16 mouse cellular contexts compared by ENCODE assay signal in the genomic region with DNA sequence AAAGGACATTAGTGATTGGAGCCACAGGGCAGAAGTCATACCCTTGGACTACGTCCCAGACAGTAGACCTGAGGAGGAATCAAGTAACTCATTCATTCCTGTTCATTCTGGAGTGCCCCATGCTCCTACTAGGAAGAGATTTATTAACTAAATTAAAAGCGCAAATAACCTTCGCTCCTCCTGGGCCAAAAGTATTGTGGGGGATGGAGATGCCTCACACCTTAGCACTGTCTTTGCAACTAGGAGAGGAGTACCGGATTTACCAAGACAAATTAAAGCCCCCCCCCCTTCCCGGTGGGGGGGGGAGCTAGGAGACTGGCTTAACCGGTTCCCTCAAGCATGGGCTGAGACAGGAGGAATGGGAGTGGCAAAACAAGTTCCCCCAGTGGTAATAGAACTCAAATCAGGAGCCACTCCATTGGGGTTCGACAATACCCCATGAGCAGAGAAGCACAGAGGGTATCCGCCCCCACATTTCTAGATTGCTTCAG. TPM values are rescaled to one million over a fixed set of nuclear protein-coding genes. Genes with fewer than 3 reads are reported as not detected.
DNase-seq lines count a peak whose midpoint lies in the region; ATAC-seq lines count a peak whose summit lies in the region.
"Had no signal": no experiment of that assay in that cellular context is flagged by ENCODE, and none has a peak within 500 bp of the region (broad histone marks: within the 10 kb centered on the region; RNA-seq: fewer than 3 reads in every experiment).

No protein-coding gene starts in this region.

- H3K27ac ChIP-seq in kidney, embryonic 16.5 days (ENCODE audit: low read length), result no peak overlapping the region
- H3K27ac ChIP-seq in lung, embryonic 15.5 days, result peak overlapping the region; percentile 64; the same call in 1 of the 2 replicates
- no peak overlapping the region for H3K27ac ChIP-seq in neural tube, embryonic 15.5 days (replicated peaks)
- H3K27ac ChIP-seq: gastrocnemius, adult 2 months; hindbrain, embryonic 14.5 days; midbrain, embryonic 10.5 days had no signal

- peak; percentile 79 for ATAC-seq in kidney, embryonic 16.5 days (ENCODE audit: low FRiP score, low TSS enrichment)
- peak; percentile 69; the same call in 1 of the 2 replicates for ATAC-seq in lung, embryonic 15.5 days (ENCODE audit: borderline replicate concordance, extremely low read depth, low FRiP score, low TSS enrichment)
- ATAC-seq in neural tube, embryonic 15.5 days (ENCODE audit: low FRiP score), result no peak

- H3K9ac ChIP-seq in kidney, embryonic 16.5 days (replicated peaks; ENCODE audit: low read length), result no peak overlapping the region
- no peak overlapping the region for H3K9ac ChIP-seq in lung, embryonic 15.5 days
- H3K9ac ChIP-seq in neural tube, embryonic 15.5 days (replicated peaks), result no peak overlapping the region
- H3K9ac ChIP-seq: heart, embryonic 12.5 days; hindbrain, embryonic 14.5 days had no signal

- no peaks in the 10 kb centered on the region for H3K4me1 ChIP-seq in kidney, embryonic 16.5 days (ENCODE audit: insufficient read depth, low read length)
- H3K4me1 ChIP-seq in lung, embryonic 15.5 days, result no peaks in the 10 kb centered on the region
- no peaks in the 10 kb centered on the region for H3K4me1 ChIP-seq in neural tube, embryonic 15.5 days
- H3K4me1 ChIP-seq: heart, embryonic 12.5 days; midbrain, embryonic 10.5 days had no signal

- no peaks in the 10 kb centered on the region for H3K36me3 ChIP-seq in kidney, embryonic 16.5 days (ENCODE audit: insufficient read depth, low read length)
- H3K36me3 ChIP-seq in lung, embryonic 15.5 days, result no peaks in the 10 kb centered on the region
- H3K36me3 ChIP-seq in neural tube, embryonic 15.5 days, result no peaks in the 10 kb centered on the region
- H3K36me3 ChIP-seq: heart, embryonic 12.5 days; midbrain, embryonic 10.5 days had no signal

- WGBS in kidney, embryonic 16.5 days, result 63% methylated on average over 8 of the region's 8 CpGs
- 50% methylated on average over 8 of the region's 8 CpGs for WGBS in lung, embryonic 15.5 days
- WGBS in neural tube, embryonic 15.5 days, result 82% methylated on average over 8 of the region's 8 CpGs

- H3K4me3 ChIP-seq in kidney, embryonic 16.5 days (ENCODE audit: low read length), result no peak overlapping the region
- no peak overlapping the region for H3K4me3 ChIP-seq in lung, embryonic 15.5 days
- H3K4me3 ChIP-seq in neural tube, embryonic 15.5 days (replicated peaks), result no peak overlapping the region
- H3K4me3 ChIP-seq: gastrocnemius, adult 2 months; heart, embryonic 12.5 days; midbrain, embryonic 10.5 days; myocyte had no signal

- H3K9me3 ChIP-seq in kidney, embryonic 16.5 days (ENCODE audit: low read length), result no peaks in the 10 kb centered on the region
- no peaks in the 10 kb centered on the region for H3K9me3 ChIP-seq in lung, embryonic 15.5 days
- no peaks in the 10 kb centered on the region for H3K9me3 ChIP-seq in neural tube, embryonic 15.5 days (replicated peaks)
- H3K9me3 ChIP-seq: heart, embryonic 12.5 days; midbrain, embryonic 10.5 days had no signal

- no peak overlapping the region for H3K4me2 ChIP-seq in kidney, embryonic 16.5 days (replicated peaks; ENCODE audit: low read depth, low read length)
- no peak overlapping the region for H3K4me2 ChIP-seq in lung, embryonic 15.5 days
- no peak overlapping the region for H3K4me2 ChIP-seq in neural tube, embryonic 15.5 days
- H3K4me2 ChIP-seq: heart, embryonic 12.5 days; hindbrain, embryonic 14.5 days had no signal

- H3K27me3 ChIP-seq in kidney, embryonic 16.5 days (ENCODE audit: insufficient read depth, low read length), result no peaks in the 10 kb centered on the region
- H3K27me3 ChIP-seq in lung, embryonic 15.5 days, result no peaks in the 10 kb centered on the region
- H3K27me3 ChIP-seq in neural tube, embryonic 15.5 days (replicated peaks), result no peaks in the 10 kb centered on the region
- H3K27me3 ChIP-seq: CH12.LX; heart, embryonic 12.5 days had no signal

- peak; percentile 58 for DNase-seq in urinary bladder, postnatal 25 days (ENCODE audit: low spot score)
- no peak for DNase-seq in urinary bladder, adult 2 months (ENCODE audit: low spot score)
- no peak for DNase-seq in adrenal gland, adult 2 months
- no peak for DNase-seq in thymus, postnatal 4 days
- DNase-seq: adrenal gland, postnatal 14 days; gastrocnemius, adult 2 months; thymus, adult 2 months had no signal

RNA-seq across cellular contexts. Expression of a gene that starts 14.0 kb away (rescaled TPM):
- polyA plus RNA-seq in urinary bladder, adult 2 months (2012; rRNA removed), result 5.1 and 5.9 TPM in 2 replicates
- 2.2 and 4.6 TPM in 2 replicates for polyA plus RNA-seq in kidney, embryonic 16.5 days (2015; fragmentation: Nextera tagmentation; extraction: Ambion mirVana)
- polyA plus RNA-seq in lung, embryonic 15.5 days (2015; fragmentation: Nextera tagmentation; extraction: Ambion mirVana), result 7.5 and 8.5 TPM in 2 replicates
- 0.35 and 1.3 TPM in 2 replicates for polyA plus RNA-seq in neural tube, embryonic 15.5 days (2015; fragmentation: Nextera tagmentation; extraction: Ambion mirVana)
- total RNA-seq in adrenal gland, adult 2 months (2021), result 10 to 100 TPM; 10.5 to 15.3 TPM
- 0.33 and 1.5 TPM in 2 replicates for polyA plus RNA-seq in adrenal gland, adult 2 months (2012; rRNA removed)
- total RNA-seq: CH12.LX had no signal
- polyA plus RNA-seq: hindbrain, embryonic 14.5 days; midbrain, embryonic 10.5 days had no signal

RNA-seq across cellular contexts. Expression of a gene that starts 20.7 kb away (rescaled TPM):
- 17.0 and 18.9 TPM in 2 replicates for polyA plus RNA-seq in urinary bladder, adult 2 months (2012; rRNA removed)
- polyA plus RNA-seq in kidney, embryonic 16.5 days (2015; fragmentation: Nextera tagmentation; extraction: Ambion mirVana), result 9.7 TPM in 2 replicates
- polyA plus RNA-seq in lung, embryonic 15.5 days (2015; fragmentation: Nextera tagmentation; extraction: Ambion mirVana), result 10.4 and 11.6 TPM in 2 replicates
- 5.3 and 5.6 TPM in 2 replicates for polyA plus RNA-seq in neural tube, embryonic 15.5 days (2015; fragmentation: Nextera tagmentation; extraction: Ambion mirVana)
- 10 to 100 TPM; 13.2 to 13.8 TPM for total RNA-seq in adrenal gland, adult 2 months (2021)
- polyA plus RNA-seq in adrenal gland, adult 2 months (2012; rRNA removed), result 6.8 and 7.1 TPM in 2 replicates

RNA-seq across cellular contexts. Expression of a gene that starts 36.5 kb away (rescaled TPM):
- polyA plus RNA-seq in urinary bladder, adult 2 months (2012; rRNA removed), result not detected in 2 replicates
- not detected in 2 replicates for polyA plus RNA-seq in kidney, embryonic 16.5 days (2015; fragmentation: Nextera tagmentation; extraction: Ambion mirVana)
- not detected in 2 replicates for polyA plus RNA-seq in lung, embryonic 15.5 days (2015; fragmentation: Nextera tagmentation; extraction: Ambion mirVana)
- not detected in 2 replicates for polyA plus RNA-seq in neural tube, embryonic 15.5 days (2015; fragmentation: Nextera tagmentation; extraction: Ambion mirVana)
- not detected for total RNA-seq in adrenal gland, adult 2 months (2021)
- not detected in 2 replicates for polyA plus RNA-seq in adrenal gland, adult 2 months (2012; rRNA removed)
- total RNA-seq: adrenal gland, postnatal 14 days; CH12.LX; gastrocnemius, adult 2 months had no signal
- polyA plus RNA-seq: heart, embryonic 12.5 days; hindbrain, embryonic 14.5 days; limb, embryonic 11.5 days; midbrain, embryonic 10.5 days; myocyte; thymus, adult 2 months had no signal
